Mouse (Mus musculus): Measurements from ENCODE around the gene Morc4. TPM values are rescaled to one million over a fixed set of nuclear protein-coding genes. Genes with fewer than 3 reads are reported as not detected.
A peak's percentile ranks its signal among the peaks of the same experiment; 100 is the strongest.

The Morc4 gene
- total RNA-seq, 2 experiments from 2014 or later, result 4.0 to 4.3 TPM

DNA sequence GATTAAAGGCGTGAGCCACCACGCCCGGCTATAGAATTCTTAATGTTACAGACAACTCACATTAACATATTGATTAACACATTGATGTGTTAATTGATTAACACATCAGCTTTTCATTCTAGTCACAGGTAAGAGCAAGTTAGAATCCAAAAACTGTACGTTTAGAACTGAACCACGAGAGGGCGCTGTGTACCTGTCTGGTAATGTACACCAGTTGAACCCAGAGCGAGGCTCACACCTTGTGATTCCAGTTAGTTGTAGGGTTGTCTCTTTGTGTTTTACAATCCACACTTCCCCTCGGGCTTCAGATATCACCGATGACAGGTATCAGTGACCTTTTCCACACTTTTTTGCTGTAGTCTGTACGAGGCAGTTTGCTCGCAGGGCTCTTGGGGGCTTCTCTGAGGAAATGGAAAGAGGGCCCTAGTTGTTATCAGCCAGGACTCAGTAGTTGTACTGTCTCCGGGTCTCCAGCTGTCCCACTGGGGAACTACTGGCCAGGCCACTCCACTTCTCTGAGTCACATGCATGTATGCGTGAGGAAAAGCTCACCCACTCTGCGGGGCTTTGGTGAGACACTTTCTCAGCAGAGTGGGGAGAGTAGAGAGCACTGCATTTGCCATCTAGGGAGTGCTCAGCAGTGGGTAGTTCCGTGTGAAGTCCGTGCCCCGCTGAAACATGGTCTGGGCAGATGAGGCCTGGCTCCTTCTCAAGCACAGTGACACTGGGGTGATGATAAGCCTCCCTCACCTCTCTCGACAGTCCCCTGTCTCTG is 97.0 kb downstream of the Morc4 start:
- no peak overlapping the region for H3K4me3 ChIP-seq
- DNase-seq, result peak; percentile 50
- intact Hi-C loops (cut with DNase I), result loop anchor here (1.0 kb wide), 1 partner anchor 58 kb away; no protein-coding TSS in a partner anchor
- TF ChIP-seq CTCF (IDR thresholded peaks at IDR 0.05), result peak; percentile 70
- H3K27ac ChIP-seq, result no peak overlapping the region

Other genes starting within 250 kb of the Morc4 start
- 1 to 10 TPM; 4.4 to 4.6 TPM for gene Tbc1d8b, start 186.7 kb downstream of the Morc4 start, total RNA-seq (2021)
- gene Gm15013, start 157.2 kb downstream of the Morc4 start, total RNA-seq (2021), result not detected
- not detected for gene Ripply1, start 89.3 kb downstream of the Morc4 start, total RNA-seq (2021)
- gene Cldn2, start 70.8 kb downstream of the Morc4 start, total RNA-seq (2021), result not detected
- 1 to 10 TPM; 5.4 to 7.0 TPM for gene Rbm41, start 126.9 kb upstream of the Morc4 start, total RNA-seq (2021)
- not detected for gene Nup62cl, start 191.0 kb upstream of the Morc4 start, total RNA-seq (2021)
- not detected for gene Pih1h3b, start 191.2 kb upstream of the Morc4 start, total RNA-seq (2021)

Measured in gastrocnemius, adult 2 months (tissue).